Mouse (Mus musculus) activated CD4-positive, CD25-positive, alpha-beta regulatory T cell, adult 9 weeks (primary cell): ENCODE measurements around the gene Pard6a. TPM values are rescaled to one million over a fixed set of nuclear protein-coding genes. Genes with fewer than 3 reads are reported as not detected.

Experiments used
- polyA plus RNA-seq: library from polyadenylated mRNA; unstranded; fragments of 100-300 nt; shearing (Covaris generic); gene quantifications from one replicate; pipeline ENCODE4 v1.2.1, GENCODE M21; 2017

Pard6a gene
- 10.7 TPM for polyA plus RNA-seq

DNA sequence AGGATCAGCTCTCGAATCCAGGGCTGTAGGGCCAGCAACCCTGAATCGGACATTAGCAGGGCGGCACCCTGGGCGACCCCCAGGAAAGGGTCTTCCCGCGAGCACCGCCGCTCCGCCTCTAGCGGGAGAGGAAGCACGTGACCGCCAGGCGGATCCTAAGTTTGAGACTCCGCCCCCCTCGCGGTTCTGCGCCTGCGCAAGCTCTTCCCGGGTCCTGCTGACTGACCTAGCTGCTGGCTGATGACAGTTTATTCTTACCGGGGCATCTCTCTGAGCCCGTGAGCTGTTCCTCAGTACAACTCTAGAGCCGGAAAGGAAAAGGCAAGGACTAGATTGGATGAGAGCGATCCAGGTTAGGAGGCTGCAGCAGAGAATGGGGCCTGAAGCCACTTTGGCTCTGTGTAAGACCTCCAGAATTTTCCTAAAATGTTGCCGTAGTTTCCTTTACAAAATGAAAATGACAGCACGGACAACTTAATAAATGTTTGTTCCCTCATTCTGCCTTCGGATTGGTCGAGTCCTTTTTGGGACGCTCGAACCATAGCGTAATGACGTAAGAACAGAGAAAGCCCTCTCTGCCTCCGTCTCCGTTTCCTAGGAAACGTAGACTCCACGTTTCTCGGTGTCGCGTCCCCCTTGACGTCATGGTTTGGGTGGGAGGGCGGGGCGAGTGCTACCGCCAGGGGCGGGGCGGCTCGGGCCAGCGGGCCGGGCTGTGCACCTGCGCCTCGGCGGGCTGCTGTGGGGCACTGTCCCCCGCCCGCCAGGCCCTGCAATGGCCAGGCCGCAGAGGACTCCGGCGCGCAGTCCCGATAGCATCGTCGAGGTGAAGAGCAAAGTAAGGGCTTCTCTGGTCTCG is at the start of gene Pard6a, which contains the start of gene Acd:
Gene Pard6a, plus strand, starts transcription at position 183 of the 859 bp plus-strand sequence.
Gene Acd, minus strand, starts transcription at position 137 of the 859 bp plus-strand sequence.

GRCm38 (mm10) chr8:105685796-105686308 is 15.1 kb upstream of the Pard6a start, which contains the start of gene Carmil2:
TSS of gene Carmil2 (plus strand) at chr8:105686274.

DNA sequence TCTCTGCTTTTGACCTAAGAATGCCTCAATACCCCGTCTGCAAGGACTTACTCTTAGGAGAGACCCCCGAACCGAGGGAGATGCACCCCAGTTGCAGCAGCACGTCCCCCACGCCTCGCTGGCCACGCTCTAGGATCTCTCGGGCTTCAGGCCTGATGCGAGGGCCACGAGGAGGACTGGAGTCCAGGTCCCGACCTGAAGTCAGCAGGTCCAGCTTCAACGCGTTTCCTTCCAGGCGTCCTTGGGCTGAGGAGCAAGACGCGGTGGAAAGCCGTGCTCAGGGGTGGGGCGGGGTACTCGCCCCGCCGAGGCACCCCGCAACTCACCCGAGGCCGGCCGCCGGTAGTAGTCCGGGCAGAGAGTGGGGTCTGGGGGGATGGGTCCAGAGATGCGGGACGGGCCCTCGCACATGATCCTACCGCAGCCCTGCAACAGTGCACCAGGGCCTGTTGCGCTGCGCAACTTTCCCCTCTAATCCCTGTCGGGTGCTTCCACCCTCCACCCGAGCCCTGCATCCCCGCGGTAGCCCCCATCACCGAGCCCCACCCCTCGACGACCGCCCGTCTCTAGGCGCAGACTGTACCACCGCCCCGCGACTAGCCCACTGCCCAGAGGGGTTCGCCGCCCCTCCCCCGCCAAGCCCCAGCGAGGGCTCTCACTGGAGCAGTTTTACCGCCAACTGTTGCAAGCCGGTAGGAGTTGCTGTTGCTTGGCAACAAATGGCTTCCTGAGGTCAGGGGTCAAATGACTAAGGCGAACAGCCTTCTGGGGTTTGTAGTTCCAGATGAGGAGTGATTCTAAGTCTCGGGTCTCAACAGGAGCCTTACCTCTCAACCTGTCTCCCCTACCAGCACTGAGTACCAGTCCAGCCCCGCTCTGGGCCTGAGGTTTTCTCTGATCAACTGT is 6.8 kb downstream of the Pard6a start, which contains the start of the genes 4933405L10Rik and Enkd1:
Gene 4933405L10Rik, plus strand, starts transcription at position 158 of the 906 bp plus-strand sequence.
Gene Enkd1, minus strand, starts transcription at position 713 of the 906 bp plus-strand sequence.

Other genes starting within 250 kb of the Pard6a start
- gene Tppp3, start 229.6 kb upstream of the Pard6a start, polyA plus RNA-seq, result 1.3 TPM
- 2.2 TPM for gene Zdhhc1, start 204.2 kb upstream of the Pard6a start, polyA plus RNA-seq
- gene Hsd11b2, start 182.4 kb upstream of the Pard6a start, polyA plus RNA-seq, result not detected
- 48.8 TPM for gene Atp6v0d1, start 135.1 kb upstream of the Pard6a start, polyA plus RNA-seq
- 15.5 TPM for gene Ripor1, start 95.9 kb upstream of the Pard6a start, polyA plus RNA-seq
- 38.0 TPM for gene Ctcf, start 64.6 kb upstream of the Pard6a start, polyA plus RNA-seq
- gene Agrp, start 63.8 kb upstream of the Pard6a start, polyA plus RNA-seq, result 3.3 TPM
- gene Carmil2, start 14.9 kb upstream of the Pard6a start, polyA plus RNA-seq, result 18.9 TPM
- gene Acd, start within 50 bp of the Pard6a start, polyA plus RNA-seq, result 72.4 TPM
- not detected for gene 4933405L10Rik, start 6.5 kb downstream of the Pard6a start, polyA plus RNA-seq
- 3.5 TPM for gene Enkd1, start 7.1 kb downstream of the Pard6a start, polyA plus RNA-seq
- gene Gfod2, start 57.5 kb downstream of the Pard6a start, polyA plus RNA-seq, result 4.7 TPM
- 31.2 TPM for gene Ranbp10, start 126.2 kb downstream of the Pard6a start, polyA plus RNA-seq
- gene Tsnaxip1, start 126.6 kb downstream of the Pard6a start, polyA plus RNA-seq, result 0.13 TPM
- 17.1 TPM for gene Cenpt, start 152.1 kb downstream of the Pard6a start, polyA plus RNA-seq
- gene Thap11, start 154.0 kb downstream of the Pard6a start, polyA plus RNA-seq, result 11.7 TPM
- 7.7 TPM for gene Nutf2, start 159.4 kb downstream of the Pard6a start, polyA plus RNA-seq
- 98.0 TPM for gene Edc4, start 179.7 kb downstream of the Pard6a start, polyA plus RNA-seq
- 2.5 TPM for gene Nrn1l, start 192.4 kb downstream of the Pard6a start, polyA plus RNA-seq
- gene Pskh1, start 199.3 kb downstream of the Pard6a start, polyA plus RNA-seq, result 29.3 TPM
- 3.4 TPM for gene Ctrl, start 232.7 kb downstream of the Pard6a start, polyA plus RNA-seq
- 546 TPM for gene Psmb10, start 237.3 kb downstream of the Pard6a start, polyA plus RNA-seq
- 0.82 TPM for gene Lcat, start 242.2 kb downstream of the Pard6a start, polyA plus RNA-seq